Mouse (Mus musculus) cerebellum, postnatal 10 days (tissue): ENCODE data around the gene Vax1.

Experiments
- DNase-seq, 2 experiments: peaks; one replicate each; pipeline ENCODE4 v3.0.0; 2021; ENCODE audit warnings: mixed read lengths in 2 of 2

The Vax1 gene

GRCm38 (mm10) chr19:59169936-59170765, at the start of gene Vax1:
Gene Vax1, minus strand, starts transcription at chr19:59170056.
- DNase-seq, result peak; percentile 37 to 46

- no peak for DNase-seq
These were observed 49.1 kb upstream of the Vax1 start, which contains the start of gene Kcnk18 for GRCm38 (mm10) chr19:59218991-59219390. Gene Kcnk18, plus strand, starts transcription at chr19:59219214.

- no peak for DNase-seq
These were observed 47.0 kb upstream of the Vax1 start for GRCm38 (mm10) chr19:59216891-59217290.

GRCm38 (mm10) chr19:59208986-59209385, 39.1 kb upstream of the Vax1 start:
- no peak for DNase-seq

GRCm38 (mm10) chr19:59208475-59208874, 38.6 kb upstream of the Vax1 start:
- DNase-seq, result peak; percentile 90 to 91

- DNase-seq, result peak; percentile 57 to 62
These were observed 28.3 kb upstream of the Vax1 start for GRCm38 (mm10) chr19:59198161-59198560.

- DNase-seq, result peak; percentile 76 to 79
These were observed 26.3 kb upstream of the Vax1 start for GRCm38 (mm10) chr19:59196111-59196666.

- DNase-seq, result no peak
These were observed 25.4 kb upstream of the Vax1 start for GRCm38 (mm10) chr19:59195181-59195770.

GRCm38 (mm10) chr19:59193986-59194820, 24.3 kb upstream of the Vax1 start:
- peak in 1 of 2 experiments; percentile 31 for DNase-seq

- DNase-seq, result no peak
These were observed 23.6 kb upstream of the Vax1 start for GRCm38 (mm10) chr19:59193456-59193855.

GRCm38 (mm10) chr19:59192491-59192890, 22.6 kb upstream of the Vax1 start:
- no peak for DNase-seq

GRCm38 (mm10) chr19:59191123-59191505, 21.3 kb upstream of the Vax1 start:
- no peak for DNase-seq

GRCm38 (mm10) chr19:59190431-59191122, 20.7 kb upstream of the Vax1 start:
- peak in 1 of 2 experiments; percentile 18 for DNase-seq

GRCm38 (mm10) chr19:59188981-59189380, 19.1 kb upstream of the Vax1 start:
- no peak for DNase-seq

- DNase-seq, result peak; percentile 45 to 63
These were observed 14.1 kb upstream of the Vax1 start for GRCm38 (mm10) chr19:59184000-59184399.

- peak in 1 of 2 experiments; percentile 36 for DNase-seq
These were observed 3.6 kb upstream of the Vax1 start for GRCm38 (mm10) chr19:59173341-59174015.

- DNase-seq, result no peak
These were observed 2.9 kb upstream of the Vax1 start for GRCm38 (mm10) chr19:59172781-59173180.

- DNase-seq, result no peak
These were observed 2.0 kb upstream of the Vax1 start for GRCm38 (mm10) chr19:59171871-59172245.

- DNase-seq, result no peak
These were observed 1.5 kb upstream of the Vax1 start for GRCm38 (mm10) chr19:59171151-59171870.

GRCm38 (mm10) chr19:59170766-59171095, 875 bp upstream of the Vax1 start:
- no peak for DNase-seq
